In genomic region chr14:54777893-54778292, GRCm38 (mm10) we compare ENCODE assay signal across 22 mouse cellular contexts. TPM values are rescaled to one million over a fixed set of nuclear protein-coding genes. Genes with fewer than 3 reads are reported as not detected.
A peak's percentile ranks its signal among the peaks of the same experiment; 100 is the strongest.
DNase-seq lines count a peak whose midpoint lies in the region; ATAC-seq and TF ChIP-seq lines count a peak whose summit lies in the region.
"Had no signal": no experiment of that assay in that cellular context is flagged by ENCODE, and none has a peak within 500 bp of the region (broad histone marks: within the 10 kb centered on the region; RNA-seq: fewer than 3 reads in every experiment).

No protein-coding gene starts in this region.

- H3K9me3 ChIP-seq in midbrain, embryonic 10.5 days (replicated peaks): no peaks in the 10 kb centered on the region
- H3K9me3 ChIP-seq in forebrain, embryonic 11.5 days (ENCODE audit: control insufficient read depth, low read length): no peaks in the 10 kb centered on the region
- H3K9me3 ChIP-seq: embryonic facial prominence, embryonic 10.5 days; heart, embryonic 10.5 days; heart, embryonic 15.5 days; hindbrain, embryonic 15.5 days had no signal

- 81% methylated on average over 4 of the region's 4 CpGs for WGBS in midbrain, embryonic 10.5 days
- 84% methylated on average over 4 of the region's 4 CpGs for WGBS in forebrain, embryonic 11.5 days

- no peak for ATAC-seq in cerebellum, adult (ENCODE audit: insufficient number of reproducible peaks, low FRiP score, low TSS enrichment)
- 0 out of 2 replicates have a peak, but pooled peaks have one; percentile 4 for ATAC-seq in granulocyte monocyte progenitor cell, adult 5-6 weeks (replicated peaks; ENCODE audit: poor library complexity, severe bottlenecking)
- no peak for ATAC-seq in forebrain, embryonic 11.5 days (replicated peaks; ENCODE audit: low FRiP score)
- ATAC-seq: forebrain, embryonic 14.5 days had no signal

- TF ChIP-seq CTCF in left cerebral cortex, adult 2 months (IDR thresholded peaks at IDR 0.05): no peak

- H3K4me1 ChIP-seq in midbrain, embryonic 10.5 days: peaks cover 11% of the 10 kb centered on the region
- H3K4me1 ChIP-seq in forebrain, embryonic 11.5 days (replicated peaks; ENCODE audit: control insufficient read depth, insufficient read depth, low read length): no peaks in the 10 kb centered on the region

- DNase-seq in cerebellum, adult 9-10 months: peak; percentile 19
- no peak for DNase-seq in left cerebral cortex, adult 2 months (ENCODE audit: extremely low spot score in 1 of 2, low spot score in 2 of 2)
- no peak for DNase-seq in left cerebral cortex, postnatal 36 days (ENCODE audit: low spot score in 2 of 2)
- no peak for DNase-seq in midbrain, embryonic 10.5 days (ENCODE audit: low spot score)
- DNase-seq in forebrain, embryonic 11.5 days (ENCODE audit: low spot score): no peak
- DNase-seq: adrenal gland, adult 2 months; adrenal gland, postnatal 25 days; cerebellum, adult 2 months; cerebellum, postnatal 25 days; gastrocnemius, postnatal 36 days; heart, adult 18-20 months; heart, postnatal 14 days had no signal

- no peak overlapping the region for H3K9ac ChIP-seq in forebrain, embryonic 11.5 days (ENCODE audit: low read length)
- H3K9ac ChIP-seq: heart, embryonic 15.5 days; hindbrain, embryonic 15.5 days had no signal

- intact Hi-C loops in left cerebral cortex, adult 2 months (cut with DNase I): no loop called here
- intact Hi-C loops in left cerebral cortex, postnatal 36 days (cut with DNase I): no loop called here

- peak overlapping the region; percentile 6 for H3K27ac ChIP-seq in left cerebral cortex, adult 2 months
- H3K27ac ChIP-seq in midbrain, embryonic 10.5 days (replicated peaks): no peak overlapping the region
- no peak overlapping the region for H3K27ac ChIP-seq in forebrain, embryonic 11.5 days (ENCODE audit: low read depth, low read length)
- H3K27ac ChIP-seq: embryonic facial prominence, embryonic 10.5 days; heart, embryonic 10.5 days; heart, embryonic 15.5 days; hindbrain, embryonic 15.5 days had no signal

- peak overlapping the region; percentile 20 for H3K4me3 ChIP-seq in left cerebral cortex, adult 2 months
- no peak overlapping the region for H3K4me3 ChIP-seq in midbrain, embryonic 10.5 days
- H3K4me3 ChIP-seq in forebrain, embryonic 11.5 days (ENCODE audit: low read depth, low read length): no peak overlapping the region
- H3K4me3 ChIP-seq: embryonic facial prominence, embryonic 10.5 days; heart, embryonic 10.5 days; heart, embryonic 15.5 days; hindbrain, embryonic 15.5 days had no signal

- no peak overlapping the region for H3K4me2 ChIP-seq in forebrain, embryonic 11.5 days (ENCODE audit: low read depth, low read length, severe bottlenecking)
- H3K4me2 ChIP-seq: heart, embryonic 15.5 days; hindbrain, embryonic 15.5 days had no signal

- H3K27me3 ChIP-seq in midbrain, embryonic 10.5 days (ENCODE audit: low read depth, poor library complexity, severe bottlenecking): peaks cover 40% of the 10 kb centered on the region
- peaks cover 16% of the 10 kb centered on the region; the same call in 1 of the 2 replicates for H3K27me3 ChIP-seq in forebrain, embryonic 11.5 days (ENCODE audit: control insufficient read depth, insufficient read depth, low read length)

- H3K36me3 ChIP-seq in midbrain, embryonic 10.5 days: no peaks in the 10 kb centered on the region
- H3K36me3 ChIP-seq in forebrain, embryonic 11.5 days (ENCODE audit: control insufficient read depth, insufficient read depth, low read length): no peaks in the 10 kb centered on the region
- H3K36me3 ChIP-seq: embryonic facial prominence, embryonic 10.5 days; heart, embryonic 10.5 days; heart, embryonic 15.5 days; hindbrain, embryonic 15.5 days had no signal

RNA-seq across cellular contexts. Expression of gene Slc7a8, which starts 3.9 kb away (rescaled TPM):
- total RNA-seq in left cerebral cortex, adult 2 months (2021): 10 to 100 TPM; 54.3 to 58.6 TPM
- total RNA-seq in left cerebral cortex, postnatal 36 days (2021): 10 to 100 TPM; 54.7 to 64.8 TPM
- total RNA-seq in granulocyte monocyte progenitor cell, adult 5-6 weeks (2014; fragmentation: Nextera tagmentation): 7.6 and 8.3 TPM in 2 replicates
- total RNA-seq in granulocyte monocyte progenitor cell, adult 5-6 weeks (2017): 2.0 and 3.2 TPM in 2 replicates
- 1.8 and 2.4 TPM in 2 replicates for polyA plus RNA-seq in midbrain, embryonic 10.5 days (2016; fragmentation: Nextera tagmentation; extraction: Ambion mirVana)
- 1.5 and 2.1 TPM in 2 replicates for polyA plus RNA-seq in forebrain, embryonic 11.5 days (2014; fragmentation: Nextera tagmentation; extraction: Ambion mirVana)
- polyA plus RNA-seq: C2C12 had no signal

RNA-seq across cellular contexts. Expression of gene Rnf212b, which starts 36.0 kb away (rescaled TPM):
- total RNA-seq in left cerebral cortex, adult 2 months (2021): not detected
- total RNA-seq in left cerebral cortex, postnatal 36 days (2021): not detected
- total RNA-seq in granulocyte monocyte progenitor cell, adult 5-6 weeks (2014; fragmentation: Nextera tagmentation): not detected in 2 replicates
- total RNA-seq in granulocyte monocyte progenitor cell, adult 5-6 weeks (2017): not detected in 2 replicates
- not detected in 2 replicates for polyA plus RNA-seq in midbrain, embryonic 10.5 days (2016; fragmentation: Nextera tagmentation; extraction: Ambion mirVana)
- polyA plus RNA-seq in forebrain, embryonic 11.5 days (2014; fragmentation: Nextera tagmentation; extraction: Ambion mirVana): not detected in 2 replicates
- total RNA-seq: heart, postnatal 14 days had no signal
- polyA plus RNA-seq: C2C12; cerebellum, adult 2 months; embryonic facial prominence, embryonic 10.5 days; embryonic facial prominence, embryonic 14.5 days; forebrain, embryonic 14.5 days; heart, embryonic 10.5 days; heart, embryonic 15.5 days; hindbrain, embryonic 11.5 days; hindbrain, embryonic 15.5 days had no signal

Comparison
In these comparisons a context has a peak if more than half of its experiments do, and no peak if none do; other contexts are left out.
1. RNA of gene Slc7a8, which starts 3.9 kb away (total RNA-seq): 54.7 to 64.8 TPM in left cerebral cortex, postnatal 36 days and 54.3 to 58.6 TPM in left cerebral cortex, adult 2 months; 2.0 to 8.3 TPM in granulocyte monocyte progenitor cell, adult 5-6 weeks; every median in the first group is over 4 times any median in the second.